Mouse (Mus musculus) adrenal gland, postnatal 14 days (tissue): ENCODE results near the gene Nedd9. TPM values are rescaled to one million over a fixed set of nuclear protein-coding genes. Genes with fewer than 3 reads are reported as not detected.

ENCODE experiments used
- DNase-seq: peaks from one replicate; pipeline ENCODE4 v3.0.0; 2021; ENCODE audit warnings: mixed read lengths
- total RNA-seq: library from RNA; stranded (reverse); gene quantifications from 2 replicates; pipeline ENCODE4 v1.2.3, GENCODE M21; 2021

Nedd9 gene
- total RNA-seq, 1 experiment from 2014 or later: 23.0 TPM

GRCm38 (mm10) chr13:41456292-41457029, 30.7 kb downstream of the Nedd9 start:
- no peak for DNase-seq

- no peak for DNase-seq
Observed at GRCm38 (mm10) chr13:41453227-41454193, 33.7 kb downstream of the Nedd9 start.

GRCm38 (mm10) chr13:41450821-41451220, 36.3 kb downstream of the Nedd9 start:
- DNase-seq: no peak

- no peak for DNase-seq
Observed at GRCm38 (mm10) chr13:41449211-41449610, 38.0 kb downstream of the Nedd9 start.

- no peak for DNase-seq
Observed at GRCm38 (mm10) chr13:41447209-41447608, 40.0 kb downstream of the Nedd9 start.

GRCm38 (mm10) chr13:41446591-41446990, 40.6 kb downstream of the Nedd9 start:
- DNase-seq: no peak

- DNase-seq: no peak
Observed at GRCm38 (mm10) chr13:41445067-41445808, 41.9 kb downstream of the Nedd9 start.

GRCm38 (mm10) chr13:41444230-41444629, 42.9 kb downstream of the Nedd9 start:
- DNase-seq: no peak

GRCm38 (mm10) chr13:41442145-41442544, 45.0 kb downstream of the Nedd9 start:
- no peak for DNase-seq

GRCm38 (mm10) chr13:41440205-41440604, 47.0 kb downstream of the Nedd9 start:
- DNase-seq: no peak

- DNase-seq: no peak
Observed at GRCm38 (mm10) chr13:41437390-41437789, 49.8 kb downstream of the Nedd9 start.

- no peak for DNase-seq
Observed at GRCm38 (mm10) chr13:41436731-41437130, 50.4 kb downstream of the Nedd9 start.

GRCm38 (mm10) chr13:41433201-41433600, 54.0 kb downstream of the Nedd9 start:
- no peak for DNase-seq

GRCm38 (mm10) chr13:41431795-41432194, 55.4 kb downstream of the Nedd9 start:
- no peak for DNase-seq

- no peak for DNase-seq
Observed at GRCm38 (mm10) chr13:41427046-41427445, 60.1 kb downstream of the Nedd9 start.

GRCm38 (mm10) chr13:41423463-41424074, 63.6 kb downstream of the Nedd9 start:
- no peak for DNase-seq

GRCm38 (mm10) chr13:41422581-41422980, 64.6 kb downstream of the Nedd9 start:
- no peak for DNase-seq

GRCm38 (mm10) chr13:41420376-41420775, 66.8 kb downstream of the Nedd9 start:
- peak; percentile 69 for DNase-seq

GRCm38 (mm10) chr13:41418198-41418869, 68.8 kb downstream of the Nedd9 start:
- no peak for DNase-seq

- DNase-seq: no peak
Observed at GRCm38 (mm10) chr13:41416065-41417016, 70.8 kb downstream of the Nedd9 start.
